Mouse (Mus musculus) embryonic fibroblast, embryonic 13.5 days (primary cell): ENCODE data around the gene Dcdc2a.

Source experiments
- CTCF ChIP-seq: IDR thresholded peaks from 2 replicates; pipeline ENCODE4 v1.5.1; 2011; ENCODE audit warnings: mild to moderate bottlenecking, control low read depth, low read length, moderate library complexity, borderline replicate concordance; ENCODE audit not compliant: insufficient read depth
- POLR2A ChIP-seq: IDR thresholded peaks from 2 replicates; pipeline ENCODE4 v1.6.1; 2011; ENCODE audit warnings: low read depth, mild to moderate bottlenecking, control low read depth, low read length, moderate library complexity

GRCm38 (mm10) chr13:25144093-25144492 is 88.3 kb downstream of the Dcdc2a start:
- no peak for TF ChIP-seq CTCF
- no peak for TF ChIP-seq POLR2A
